14 mouse cellular contexts compared by ENCODE assay signal in the genomic region with DNA sequence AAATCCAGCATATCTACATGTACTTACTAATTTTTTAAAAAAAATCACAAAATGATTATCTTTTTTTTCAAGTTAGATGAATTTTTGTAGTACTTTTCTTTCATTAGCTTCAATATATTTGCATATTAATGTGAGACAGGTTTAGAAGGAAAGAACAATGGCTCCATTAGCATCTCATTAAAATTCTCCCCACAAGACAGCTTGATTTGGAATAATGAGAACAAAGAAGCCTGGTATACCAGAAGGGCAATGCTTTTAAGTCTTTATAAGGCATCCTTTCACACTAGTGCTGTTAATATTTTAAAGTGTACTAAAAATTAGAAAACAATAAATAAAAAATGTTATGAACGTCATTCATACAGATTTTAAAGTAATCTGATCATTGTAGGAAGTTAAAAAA.
"Had no signal": no experiment of that assay in that cellular context is flagged by ENCODE, and none has a peak within 500 bp of the region (broad histone marks: within the 10 kb centered on the region; RNA-seq: fewer than 3 reads in every experiment).

No protein-coding gene starts in this region.

- H3K9ac ChIP-seq: limb, embryonic 13.5 days; liver, embryonic 14.5 days; midbrain, embryonic 13.5 days had no signal

- DNase-seq: kidney, postnatal 10 days; kidney, postnatal 4 days; left cerebral cortex, postnatal 4 days; lung, adult 18-20 months; lung, postnatal 36 days; retina, postnatal 1 day; right cerebral cortex, postnatal 4 days; spleen, adult 18-20 months; thymus, adult 2 months; thymus, postnatal 4 days had no signal

- H3K36me3 ChIP-seq: limb, embryonic 13.5 days; midbrain, embryonic 13.5 days had no signal

- H3K27me3 ChIP-seq: limb, embryonic 13.5 days; midbrain, embryonic 13.5 days had no signal

- H3K27ac ChIP-seq: layer of hippocampus, adult 2 months; limb, embryonic 13.5 days; liver, embryonic 14.5 days; midbrain, embryonic 13.5 days had no signal

- ATAC-seq: midbrain, embryonic 13.5 days had no signal

- H3K4me3 ChIP-seq: layer of hippocampus, adult 2 months; limb, embryonic 13.5 days; midbrain, embryonic 13.5 days had no signal

- H3K4me1 ChIP-seq: limb, embryonic 13.5 days; midbrain, embryonic 13.5 days had no signal

- H3K4me2 ChIP-seq: limb, embryonic 13.5 days; midbrain, embryonic 13.5 days had no signal

- H3K9me3 ChIP-seq: limb, embryonic 13.5 days; midbrain, embryonic 13.5 days had no signal
